Mouse (Mus musculus): ENCODE results near the gene Tdo2.

GRCm38 (mm10) chr3:81989692-81990141 is 13.7 kb upstream of the Tdo2 start:
- TF ChIP-seq ZC3H11A (IDR thresholded peaks at IDR 0.05; ENCODE audit: borderline replicate concordance, low read depth, low read length) (no peak), CHD2 (IDR thresholded peaks at IDR 0.05; ENCODE audit: low read depth, low read length) (no peak), MAFK (IDR thresholded peaks at IDR 0.05; ENCODE audit: insufficient read depth, low read depth, low read length) (no peak)
